Mouse (Mus musculus) ovary, adult 18-20 months (tissue): ENCODE data around the gene Iqcn.

Source experiments
- DNase-seq: peaks from one replicate; pipeline ENCODE4 v3.0.0; 2022; ENCODE audit warnings: low spot score, mixed read lengths

Iqcn gene

DNA sequence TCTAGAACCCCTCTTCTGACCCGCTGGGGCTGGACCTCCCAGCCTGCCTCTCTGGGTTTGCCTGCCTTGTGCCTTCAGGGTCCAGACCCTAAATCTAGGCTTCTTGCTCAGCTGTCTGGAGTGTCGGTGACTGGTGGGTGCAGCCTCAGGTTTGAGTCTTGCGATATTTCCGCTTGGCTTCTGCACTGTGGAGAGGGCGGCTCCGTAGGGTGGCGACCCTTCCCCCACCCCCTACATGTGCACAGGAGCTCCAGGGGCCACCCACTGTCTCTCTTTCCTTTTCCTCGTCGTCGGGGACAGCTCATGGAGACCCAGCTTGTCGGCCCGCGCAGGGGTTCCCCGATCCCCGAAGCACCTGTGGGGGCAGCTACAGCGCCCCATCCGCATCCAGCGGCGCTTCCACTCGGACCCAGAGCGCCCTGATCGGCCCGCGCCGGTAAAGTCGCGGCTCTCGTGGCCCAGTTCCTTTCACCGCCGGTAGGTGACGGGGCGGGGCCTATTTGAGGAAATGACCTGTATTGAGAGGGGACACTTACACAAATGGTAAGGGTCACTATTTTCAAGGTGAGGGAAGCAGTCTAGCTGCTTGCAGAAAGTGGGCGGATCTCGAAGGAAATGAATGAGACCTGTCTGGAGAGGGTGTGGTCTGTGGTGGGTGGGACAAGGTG lies 26.7 kb downstream of the Iqcn start:
- DNase-seq = no peak

GRCm38 (mm10) chr8:70730956-70731355 lies 27.7 kb downstream of the Iqcn start:
- DNase-seq = no peak

GRCm38 (mm10) chr8:70737705-70738104 lies 34.4 kb downstream of the Iqcn start:
- DNase-seq = no peak

DNA sequence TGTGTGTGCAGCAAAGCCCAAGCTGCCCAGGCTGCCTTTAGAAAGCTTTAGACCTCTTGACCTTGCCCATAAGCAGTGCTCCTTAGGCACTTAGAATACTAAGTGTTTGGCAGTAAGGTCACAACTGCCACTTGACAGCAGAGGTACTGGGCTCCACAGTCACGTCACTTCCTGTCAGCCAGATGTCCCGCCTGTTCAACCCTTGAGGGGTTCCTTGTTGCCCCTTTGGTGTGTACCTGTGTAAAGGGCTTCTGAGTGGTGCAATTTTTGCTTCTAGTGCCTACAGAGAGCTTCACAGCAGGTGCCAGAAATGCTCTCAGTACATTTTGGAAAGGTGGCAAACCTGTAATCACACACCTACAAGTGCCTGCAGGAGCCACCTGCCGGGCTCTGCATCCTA lies 35.0 kb downstream of the Iqcn start:
- no peak for DNase-seq

DNA sequence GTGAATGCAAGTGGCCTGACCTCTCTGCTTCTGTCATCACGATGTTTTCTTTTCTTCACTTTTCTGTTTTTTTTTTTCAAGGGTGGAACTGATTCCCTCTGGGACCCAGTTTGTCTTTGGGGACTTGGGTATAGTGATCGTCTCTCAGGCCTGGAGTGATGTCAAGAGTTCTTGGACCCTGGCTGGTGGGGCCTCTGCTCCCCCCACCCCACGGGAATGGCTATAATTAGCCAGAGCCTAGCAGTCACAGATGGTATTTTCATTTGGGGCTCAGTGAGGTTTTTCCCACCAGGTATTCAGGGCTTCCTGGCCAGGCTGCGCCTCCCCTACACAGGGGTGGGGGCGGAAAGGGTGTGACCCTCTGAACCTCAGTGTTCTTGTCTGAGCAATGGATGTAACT lies 38.4 kb downstream of the Iqcn start:
- no peak for DNase-seq

DNA sequence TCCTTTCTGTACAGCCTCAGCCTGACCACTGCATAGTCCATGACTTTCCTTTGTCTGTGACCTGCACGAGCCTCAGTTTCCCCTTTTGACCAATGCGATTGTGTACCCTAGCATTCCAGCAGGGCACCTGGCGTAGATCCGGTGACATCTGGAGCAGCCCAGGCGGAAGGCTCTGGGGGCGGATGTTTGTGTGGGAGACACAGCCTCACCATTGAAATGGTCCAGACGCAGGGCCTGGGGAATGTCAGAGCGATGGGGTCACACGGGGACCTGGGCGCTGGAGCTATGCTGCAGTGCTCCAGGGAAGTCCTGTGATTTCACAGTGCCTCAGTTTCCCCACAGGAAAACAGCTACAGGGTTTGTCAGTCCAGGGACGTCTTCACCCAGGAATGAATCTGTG lies 38.9 kb downstream of the Iqcn start:
- DNase-seq = no peak

- no peak for DNase-seq
Observed at GRCm38 (mm10) chr8:70742981-70743655, 39.9 kb downstream of the Iqcn start.

DNA sequence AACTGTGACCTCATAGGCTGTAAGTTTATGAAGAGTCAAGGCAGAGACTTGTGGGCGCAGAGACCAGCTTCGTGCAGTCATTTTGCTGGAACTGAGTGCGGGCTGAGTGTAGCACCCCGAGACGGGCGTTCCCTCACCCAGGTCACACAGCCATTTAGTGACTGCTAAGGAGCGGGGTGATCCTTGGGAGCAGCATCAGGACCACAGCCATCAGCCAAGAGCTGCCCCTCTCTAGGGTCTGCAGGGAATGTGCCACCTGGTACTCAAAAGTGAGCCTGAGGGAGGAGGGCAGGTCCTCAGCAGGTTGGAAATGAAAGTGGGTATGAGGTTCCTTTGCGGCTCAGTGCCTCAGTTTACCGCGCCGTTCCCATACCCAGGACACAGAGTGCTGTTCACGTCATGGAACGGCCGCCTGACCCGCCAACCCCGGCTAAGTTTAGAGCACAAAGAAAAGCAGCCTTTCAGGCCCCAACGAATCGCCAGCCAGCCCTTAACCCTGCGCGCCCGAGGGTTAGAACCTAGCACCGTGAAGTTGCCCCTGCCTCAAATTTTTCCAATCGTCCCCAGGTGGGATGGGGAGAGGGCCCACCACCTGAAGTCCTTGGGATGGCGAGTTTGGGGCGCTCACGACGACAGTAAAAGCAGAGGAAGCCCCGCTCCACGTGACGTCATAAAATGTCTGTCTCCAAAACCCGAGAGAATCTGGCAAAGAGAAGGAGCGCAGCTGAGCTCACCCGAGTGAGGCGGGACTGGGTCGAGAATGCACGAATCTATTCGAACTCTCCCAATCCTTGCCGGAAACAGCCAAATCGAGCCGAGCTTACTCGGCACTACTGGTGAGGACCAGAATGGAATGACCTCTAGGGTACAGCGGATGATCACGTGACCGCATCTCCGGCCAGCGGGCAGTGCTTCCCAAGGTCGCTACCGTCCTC lies 40.7 kb downstream of the Iqcn start:
- DNase-seq = peak; percentile 65

DNA sequence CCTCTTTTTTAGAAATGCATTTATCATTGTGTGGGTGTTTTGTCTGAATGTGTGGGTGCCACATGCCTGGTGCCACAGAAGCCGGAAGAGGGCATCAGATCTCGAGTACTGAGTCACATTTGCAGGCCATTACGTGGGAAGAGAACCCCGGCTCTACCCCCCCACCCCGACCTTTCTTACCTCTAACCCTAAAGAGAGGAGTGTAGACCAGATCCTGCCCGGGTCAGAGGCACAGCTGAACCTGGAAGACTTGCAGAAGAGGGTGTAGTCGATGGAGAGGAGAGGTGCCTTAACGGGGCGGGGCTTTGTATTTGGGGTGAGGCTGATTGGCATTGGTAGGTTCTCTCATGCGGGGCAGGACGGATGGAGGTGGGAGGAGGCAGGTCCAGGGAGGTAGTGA lies 41.5 kb downstream of the Iqcn start:
- DNase-seq = no peak

DNA sequence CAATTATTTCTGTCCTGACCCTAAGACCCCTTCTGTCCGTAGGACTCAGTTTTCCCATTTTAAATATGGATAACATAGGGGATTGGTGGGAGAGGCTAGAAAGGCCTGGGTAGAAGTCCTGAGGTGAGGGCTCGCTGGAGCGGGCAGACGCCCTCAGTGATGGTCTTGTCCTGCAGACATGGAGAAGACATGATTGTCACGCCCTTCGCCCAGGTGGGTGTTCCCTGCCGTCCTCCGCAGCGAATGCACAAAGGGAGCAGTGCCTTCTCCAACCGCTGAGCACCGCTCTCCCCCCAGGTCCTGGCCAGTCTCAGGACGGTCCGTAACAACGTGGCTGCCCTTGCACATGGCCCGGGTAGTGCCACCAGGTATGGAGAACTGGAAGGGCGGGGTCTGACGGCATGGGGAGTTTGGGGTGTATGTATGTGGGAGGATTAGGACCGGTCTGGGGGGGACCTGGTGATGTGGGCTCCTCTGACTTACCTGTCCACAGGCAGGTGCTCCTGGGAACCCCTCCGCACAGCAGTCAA lies 42.5 kb downstream of the Iqcn start:
- DNase-seq = no peak

DNA sequence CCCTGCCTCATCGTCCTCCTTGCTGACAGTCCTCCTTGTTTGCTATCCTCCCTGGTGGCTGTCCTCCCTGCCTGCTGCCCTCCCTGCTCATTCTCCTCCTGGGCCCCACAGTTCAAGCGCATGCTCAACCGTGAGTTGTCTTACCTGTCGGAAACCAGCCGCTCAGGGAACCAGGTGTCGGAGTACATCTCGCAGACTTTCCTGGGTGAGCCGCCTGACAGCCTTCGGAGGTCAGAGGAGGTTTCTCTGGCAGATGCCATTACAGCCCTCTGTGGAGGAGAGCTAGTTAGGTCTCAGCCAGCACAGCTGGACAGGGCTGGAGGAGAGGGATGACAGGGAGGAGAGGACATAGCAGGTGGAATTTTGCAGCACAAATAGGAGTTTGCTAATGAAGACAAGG lies 43.4 kb downstream of the Iqcn start:
- DNase-seq = no peak

DNA sequence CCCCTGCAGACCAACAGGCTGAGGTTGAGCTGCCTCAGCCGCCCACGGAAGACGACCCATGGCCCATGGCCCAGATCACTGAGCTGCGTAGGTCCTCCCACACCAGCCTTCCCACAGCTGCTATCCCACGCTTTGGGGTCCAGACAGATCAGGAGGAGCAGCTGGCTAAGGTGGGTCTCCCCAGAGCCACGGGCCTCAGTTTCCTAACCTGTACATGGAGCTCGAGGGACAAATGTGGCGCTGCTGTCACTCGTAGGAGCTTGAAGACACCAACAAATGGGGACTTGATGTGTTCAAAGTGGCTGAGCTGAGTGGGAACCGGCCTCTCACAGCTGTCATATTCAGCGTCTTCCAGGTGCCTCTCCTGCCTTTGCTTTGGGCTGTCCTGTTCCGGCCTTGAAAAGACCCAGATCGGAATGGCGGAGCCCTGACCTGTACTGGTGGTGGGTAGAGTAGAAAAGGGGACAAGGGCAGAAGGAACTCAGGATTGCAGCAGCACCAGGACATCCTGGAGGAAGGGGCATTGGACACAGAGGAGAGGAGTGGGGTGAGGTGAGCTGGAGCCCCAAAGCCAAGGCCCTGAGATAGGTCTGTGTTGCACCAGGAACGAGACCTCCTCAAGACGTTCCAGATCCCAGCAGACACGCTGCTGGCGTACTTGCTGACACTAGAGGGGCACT lies 44.1 kb downstream of the Iqcn start:
- no peak for DNase-seq

GRCm38 (mm10) chr8:70748246-70749096 lies 45.2 kb downstream of the Iqcn start:
- no peak for DNase-seq

DNA sequence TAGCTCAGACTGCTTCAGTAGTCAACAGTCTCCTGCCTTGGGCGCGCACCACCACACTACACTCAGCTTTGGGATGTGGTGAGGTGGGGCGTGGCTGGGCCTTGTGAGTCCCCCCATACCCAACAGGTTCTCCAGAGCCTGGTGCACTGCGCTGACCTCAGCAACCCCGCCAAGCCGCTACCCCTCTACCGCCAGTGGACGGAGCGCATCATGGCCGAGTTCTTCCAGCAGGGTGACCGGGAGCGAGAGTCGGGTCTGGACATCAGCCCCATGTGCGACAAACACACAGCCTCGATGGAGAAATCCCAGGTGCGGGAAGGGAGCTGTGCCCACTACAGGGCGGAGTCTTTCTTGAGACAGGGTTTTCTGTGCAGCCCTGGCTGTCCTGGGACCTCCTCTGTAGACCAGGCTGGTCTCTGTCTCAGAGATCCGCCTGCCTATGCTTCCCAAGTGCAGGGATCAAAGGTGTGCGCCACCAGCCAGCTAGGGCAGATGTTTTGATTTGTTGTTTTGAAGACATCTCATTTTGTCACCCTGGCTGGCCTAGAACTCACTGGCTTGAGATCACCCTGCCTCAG lies 45.9 kb downstream of the Iqcn start:
- no peak for DNase-seq

DNA sequence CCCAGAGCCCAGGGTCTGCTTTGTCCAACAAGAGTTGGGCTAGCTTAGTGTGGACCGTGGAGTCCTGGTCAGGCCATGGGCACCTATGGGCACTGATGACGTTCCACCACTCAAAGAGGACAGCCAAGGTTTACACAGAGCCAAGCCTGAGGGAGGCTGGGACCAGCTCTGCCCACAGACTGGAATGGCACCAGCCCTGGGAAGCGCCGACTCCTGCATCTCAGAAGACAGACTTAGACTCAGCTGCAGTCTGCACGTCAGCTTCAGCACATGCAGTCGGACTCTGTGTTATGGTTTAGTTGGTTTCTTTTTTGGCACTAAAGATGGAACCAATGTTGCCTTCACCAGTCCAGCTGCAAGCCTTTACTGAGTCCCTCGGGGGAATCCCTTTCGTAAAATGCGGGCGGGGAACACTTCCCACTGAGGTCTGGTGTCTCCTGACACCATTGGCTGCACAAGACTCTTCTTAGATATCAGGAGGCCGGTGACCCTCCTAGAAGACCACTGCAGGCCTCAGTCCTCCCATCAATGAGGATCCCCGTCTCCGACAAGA lies 46.9 kb downstream of the Iqcn start:
- DNase-seq = no peak

- DNase-seq = no peak
Observed at GRCm38 (mm10) chr8:70752000-70752764, 48.9 kb downstream of the Iqcn start.

DNA sequence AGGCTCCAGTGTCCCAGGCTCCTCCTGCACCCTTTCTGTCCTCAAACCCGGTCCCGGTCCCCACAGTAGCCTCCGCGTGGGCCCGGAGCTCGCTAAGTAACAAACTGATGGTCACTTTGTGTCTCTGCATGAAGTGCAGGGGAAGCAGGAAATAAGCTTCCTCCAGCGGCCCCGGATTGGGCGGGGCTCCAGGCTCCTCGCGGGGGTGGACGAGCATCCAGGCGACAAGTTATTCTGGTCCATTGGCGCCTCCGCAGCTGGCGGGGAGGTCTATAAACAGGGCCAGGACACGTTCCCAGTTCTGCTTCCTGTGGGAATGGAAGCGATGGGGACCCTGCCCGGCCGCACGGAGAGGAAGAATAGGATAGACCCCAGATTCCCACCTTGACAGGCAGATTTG lies 49.9 kb downstream of the Iqcn start:
- no peak for DNase-seq

- DNase-seq = peak; percentile 98
Observed at GRCm38 (mm10) chr8:70754043-70754870, 51.0 kb downstream of the Iqcn start, which contains the start of gene Rab3a. TSS of gene Rab3a (plus strand) at chr8:70754679.
